Mouse (Mus musculus): ENCODE measurements around the gene Cdc123. TPM values are rescaled to one million over a fixed set of nuclear protein-coding genes. Genes with fewer than 3 reads are reported as not detected.
"Not testable (repeated sequence)": the region's sequence is repeated elsewhere in the genome, so short reads cannot be mapped to it uniquely, and the experiment has no call there.

Cdc123 gene
- polyA plus RNA-seq, 1 experiment from 2014 or later = 259 TPM

GRCm38 (mm10) chr2:5822449-5822848 is 22.5 kb downstream of the Cdc123 start:
- Histone ChIP-seq H3K9ac (ENCODE audit: low read depth, low read length) (no peak overlapping the region), H3K36me3 (ENCODE audit: control insufficient read depth, insufficient read depth, low read length) (peaks cover 78% of the 10 kb centered on the region), H3K27ac (replicated peaks; ENCODE audit: low read depth, low read length) (no peak overlapping the region), H3K4me3 (ENCODE audit: low read depth, low read length) (no peak overlapping the region), H3K27me3 (replicated peaks; ENCODE audit: control insufficient read depth, insufficient read depth, low read length) (no peaks in the 10 kb centered on the region), H3K4me2 (ENCODE audit: low read depth, low read length) (no peak overlapping the region), H3K4me1 (ENCODE audit: control insufficient read depth, insufficient read depth, low read length) (no peaks in the 10 kb centered on the region), H3K9me3 (ENCODE audit: control insufficient read depth, low read length) (no peaks in the 10 kb centered on the region)
- 93% methylated on average over 6 of the region's 6 CpGs for WGBS
- DNase-seq (ENCODE audit: low spot score) (no peak), ATAC-seq (ENCODE audit: low read depth) (no peak)

- no peaks in the 10 kb centered on the region for H3K9me3 ChIP-seq (ENCODE audit: control insufficient read depth, low read length)
- H3K4me3 ChIP-seq (ENCODE audit: low read depth, low read length) = no peak overlapping the region
- H3K9ac ChIP-seq (ENCODE audit: low read depth, low read length) = no peak overlapping the region
- H3K36me3 ChIP-seq (ENCODE audit: control insufficient read depth, insufficient read depth, low read length) = peaks cover 78% of the 10 kb centered on the region
- WGBS = 88% methylated on average over 10 of the region's 10 CpGs
- no peaks in the 10 kb centered on the region for H3K4me1 ChIP-seq (ENCODE audit: control insufficient read depth, insufficient read depth, low read length)
- no peak for DNase-seq (ENCODE audit: low spot score)
- no peak for ATAC-seq (ENCODE audit: low read depth)
- no peaks in the 10 kb centered on the region for H3K27me3 ChIP-seq (replicated peaks; ENCODE audit: control insufficient read depth, insufficient read depth, low read length)
- H3K4me2 ChIP-seq (ENCODE audit: low read depth, low read length) = no peak overlapping the region
- H3K27ac ChIP-seq (replicated peaks; ENCODE audit: low read depth, low read length) = no peak overlapping the region
These were observed 23.7 kb downstream of the Cdc123 start for GRCm38 (mm10) chr2:5821264-5821663.

- no peaks in the 10 kb centered on the region for H3K4me1 ChIP-seq (ENCODE audit: control insufficient read depth, insufficient read depth, low read length)
- H3K27me3 ChIP-seq (replicated peaks; ENCODE audit: control insufficient read depth, insufficient read depth, low read length) = no peaks in the 10 kb centered on the region
- H3K36me3 ChIP-seq (ENCODE audit: control insufficient read depth, insufficient read depth, low read length) = peaks cover 71% of the 10 kb centered on the region
- no peak overlapping the region for H3K4me2 ChIP-seq (ENCODE audit: low read depth, low read length)
- no peak overlapping the region for H3K9ac ChIP-seq (ENCODE audit: low read depth, low read length)
- no peak overlapping the region for H3K4me3 ChIP-seq (ENCODE audit: low read depth, low read length)
- DNase-seq (ENCODE audit: low spot score) (no peak), ATAC-seq (ENCODE audit: low read depth) (no peak)
- 83% methylated on average over 5 of the region's 5 CpGs for WGBS
- no peak overlapping the region for H3K27ac ChIP-seq (replicated peaks; ENCODE audit: low read depth, low read length)
- no peaks in the 10 kb centered on the region for H3K9me3 ChIP-seq (ENCODE audit: control insufficient read depth, low read length)
These were observed 33.7 kb downstream of the Cdc123 start for GRCm38 (mm10) chr2:5811235-5811782.

DNA sequence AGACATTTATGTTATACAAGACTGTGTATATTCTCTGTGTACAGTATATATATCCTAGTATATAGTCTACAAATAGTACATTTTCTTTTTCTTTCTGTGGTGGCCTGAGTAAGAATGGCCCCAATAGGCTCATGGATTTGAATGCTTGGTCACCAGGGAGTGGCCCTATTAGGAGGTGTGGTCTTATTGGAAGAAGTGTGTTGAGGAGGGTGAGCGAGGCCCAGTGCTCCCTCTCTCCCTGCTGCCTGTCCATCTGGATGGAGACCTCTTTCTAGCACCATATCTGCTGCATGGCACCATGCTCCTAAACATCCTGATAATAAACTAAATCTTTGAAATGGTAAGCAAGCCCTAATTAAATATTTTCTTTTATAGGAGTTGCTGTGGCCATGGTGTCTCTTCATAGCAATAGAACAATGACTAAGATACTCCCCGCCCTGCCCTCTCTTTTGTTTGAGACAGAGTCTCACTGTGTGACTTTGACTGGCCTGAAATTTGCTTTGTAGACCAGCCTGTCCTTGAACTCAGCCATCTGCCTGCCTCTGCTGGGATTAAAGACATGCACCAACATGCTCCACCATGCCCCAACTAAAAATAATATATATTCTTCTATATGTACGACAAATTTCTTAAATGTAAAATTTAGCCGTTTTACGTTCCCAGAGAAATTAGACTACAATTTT is 34.8 kb downstream of the Cdc123 start:
- Histone ChIP-seq H3K36me3 (ENCODE audit: control insufficient read depth, insufficient read depth, low read length) (peaks cover 68% of the 10 kb centered on the region), H3K9me3 (ENCODE audit: control insufficient read depth, low read length) (no peaks in the 10 kb centered on the region), H3K27me3 (replicated peaks; ENCODE audit: control insufficient read depth, insufficient read depth, low read length) (no peaks in the 10 kb centered on the region), H3K9ac (ENCODE audit: low read depth, low read length) (no peak overlapping the region), H3K27ac (replicated peaks; ENCODE audit: low read depth, low read length) (no peak overlapping the region), H3K4me1 (ENCODE audit: control insufficient read depth, insufficient read depth, low read length) (no peaks in the 10 kb centered on the region), H3K4me3 (ENCODE audit: low read depth, low read length) (no peak overlapping the region), H3K4me2 (ENCODE audit: low read depth, low read length) (no peak overlapping the region)
- WGBS = 95% methylated on average over 5 of the region's 5 CpGs
- no peak for ATAC-seq (ENCODE audit: low read depth)
- DNase-seq (ENCODE audit: low spot score) = no peak

- not testable (repeated sequence) for H3K9me3 ChIP-seq (ENCODE audit: control insufficient read depth, low read length); H3K4me1 ChIP-seq (ENCODE audit: control insufficient read depth, insufficient read depth, low read length); ATAC-seq (ENCODE audit: low read depth); H3K27ac ChIP-seq (replicated peaks; ENCODE audit: low read depth, low read length); H3K9ac ChIP-seq (ENCODE audit: low read depth, low read length); H3K27me3 ChIP-seq (replicated peaks; ENCODE audit: control insufficient read depth, insufficient read depth, low read length); H3K4me3 ChIP-seq (ENCODE audit: low read depth, low read length); H3K4me2 ChIP-seq (ENCODE audit: low read depth, low read length)
- peaks cover 71% of the 10 kb centered on the region for H3K36me3 ChIP-seq (ENCODE audit: control insufficient read depth, insufficient read depth, low read length)
- DNase-seq (ENCODE audit: low spot score) = peak; percentile 32
- 80% methylated on average over 3 of the region's 3 CpGs for WGBS
These were observed 38.8 kb downstream of the Cdc123 start for GRCm38 (mm10) chr2:5806201-5806600.

- Histone ChIP-seq H3K9me3 (ENCODE audit: control insufficient read depth, low read length) (0 out of 2 replicates have a peak, but pooled peaks cover 3% of the 10 kb centered on the region), H3K4me2 (ENCODE audit: low read depth, low read length) (no peak overlapping the region), H3K4me1 (ENCODE audit: control insufficient read depth, insufficient read depth, low read length) (no peaks in the 10 kb centered on the region), H3K27me3 (replicated peaks; ENCODE audit: control insufficient read depth, insufficient read depth, low read length) (no peaks in the 10 kb centered on the region), H3K9ac (ENCODE audit: low read depth, low read length) (no peak overlapping the region), H3K27ac (replicated peaks; ENCODE audit: low read depth, low read length) (no peak overlapping the region), H3K4me3 (ENCODE audit: low read depth, low read length) (no peak overlapping the region), H3K36me3 (ENCODE audit: control insufficient read depth, insufficient read depth, low read length) (peaks cover 72% of the 10 kb centered on the region)
- DNase-seq (ENCODE audit: low spot score) = no peak
- no peak for ATAC-seq (ENCODE audit: low read depth)
- WGBS = 87% methylated on average over 7 of the region's 7 CpGs
These were observed 39.7 kb downstream of the Cdc123 start for GRCm38 (mm10) chr2:5805228-5805627.

GRCm38 (mm10) chr2:5804440-5805045 is 40.4 kb downstream of the Cdc123 start:
- no peak overlapping the region for H3K27ac ChIP-seq (replicated peaks; ENCODE audit: low read depth, low read length)
- no peak overlapping the region for H3K4me3 ChIP-seq (ENCODE audit: low read depth, low read length)
- ATAC-seq (ENCODE audit: low read depth) = no peak
- no peak for DNase-seq (ENCODE audit: low spot score)
- no peaks in the 10 kb centered on the region for H3K27me3 ChIP-seq (replicated peaks; ENCODE audit: control insufficient read depth, insufficient read depth, low read length)
- no peaks in the 10 kb centered on the region for H3K4me1 ChIP-seq (ENCODE audit: control insufficient read depth, insufficient read depth, low read length)
- no peak overlapping the region for H3K4me2 ChIP-seq (ENCODE audit: low read depth, low read length)
- H3K36me3 ChIP-seq (ENCODE audit: control insufficient read depth, insufficient read depth, low read length) = peaks cover 71% of the 10 kb centered on the region
- 0 out of 2 replicates have a peak, but pooled peaks cover 4% of the 10 kb centered on the region for H3K9me3 ChIP-seq (ENCODE audit: control insufficient read depth, low read length)
- 86% methylated on average over 6 of the region's 6 CpGs for whole genome bisulfite sequencing
- H3K9ac ChIP-seq (ENCODE audit: low read depth, low read length) = no peak overlapping the region

- Histone ChIP-seq H3K9ac (ENCODE audit: low read depth, low read length) (no peak overlapping the region), H3K4me3 (ENCODE audit: low read depth, low read length) (no peak overlapping the region), H3K4me1 (ENCODE audit: control insufficient read depth, insufficient read depth, low read length) (no peaks in the 10 kb centered on the region), H3K36me3 (ENCODE audit: control insufficient read depth, insufficient read depth, low read length) (peaks cover 69% of the 10 kb centered on the region), H3K4me2 (ENCODE audit: low read depth, low read length) (no peak overlapping the region), H3K9me3 (ENCODE audit: control insufficient read depth, low read length) (0 out of 2 replicates have a peak, but pooled peaks cover 4% of the 10 kb centered on the region), H3K27ac (replicated peaks; ENCODE audit: low read depth, low read length) (no peak overlapping the region), H3K27me3 (replicated peaks; ENCODE audit: control insufficient read depth, insufficient read depth, low read length) (no peaks in the 10 kb centered on the region)
- ATAC-seq (ENCODE audit: low read depth) (no peak), DNase-seq (ENCODE audit: low spot score) (no peak)
- 84% methylated on average over 10 of the region's 10 CpGs for whole genome bisulfite sequencing
These were observed 42.9 kb downstream of the Cdc123 start for GRCm38 (mm10) chr2:5801927-5802590.
